Mouse (Mus musculus) neural tube, embryonic 12.5 days (tissue): ENCODE results near the gene Vmn1r137. TPM values are rescaled to one million over a fixed set of nuclear protein-coding genes. Genes with fewer than 3 reads are reported as not detected.
"Not testable (repeated sequence)": the region's sequence is repeated elsewhere in the genome, so short reads cannot be mapped to it uniquely, and the experiment has no call there.

Source experiments
- ATAC-seq: fragments of 200-750 bp; cut with Nextera tagmentation; 2 replicates; pipeline ENCODE4 v1.8.0; 2017; ENCODE audit warnings: low read depth, mild to moderate bottlenecking, moderate TSS enrichment, moderate library complexity; ENCODE audit not compliant: low FRiP score
- H3K27ac ChIP-seq: fragments of 300-500 bp; sonication (generic); 2 replicates; pipeline ENCODE4 v1.5.1; 2016
- H3K27me3 ChIP-seq: fragments of 300-500 bp; sonication (generic); replicated peaks from 2 replicates; pipeline ENCODE4 v1.6.1; 2016; ENCODE audit warnings: mild to moderate bottlenecking
- H3K36me3 ChIP-seq: fragments of 300-500 bp; sonication (generic); 2 replicates; pipeline ENCODE4 v1.6.1; 2016; ENCODE audit warnings: mild to moderate bottlenecking
- H3K4me1 ChIP-seq: fragments of 300-500 bp; sonication (generic); 2 replicates; pipeline ENCODE4 v1.6.1; 2016
- H3K4me2 ChIP-seq: fragments of 300-500 bp; sonication (generic); replicated peaks from 2 replicates; pipeline ENCODE4 v1.6.1; 2016; ENCODE audit warnings: mild to moderate bottlenecking
- H3K4me3 ChIP-seq: fragments of 300-500 bp; sonication (generic); 2 replicates; pipeline ENCODE4 v1.5.1; 2016
- H3K9ac ChIP-seq: fragments of 300-500 bp; sonication (generic); 2 replicates; pipeline ENCODE4 v1.6.1; 2016; ENCODE audit warnings: mild to moderate bottlenecking
- H3K9me3 ChIP-seq: fragments of 300-500 bp; sonication (generic); 2 replicates; pipeline ENCODE4 v1.6.1; 2016; ENCODE audit warnings: mild to moderate bottlenecking
- WGBS: fragments of 180-500 bp; shearing (Covaris S2); methylation state at CpG from one replicate; pipeline ENCODE4 v1.1.7; 2016; 5-methylcytosine and 5-hydroxymethylcytosine counted together
- polyA plus RNA-seq: library from polyadenylated mRNA; unstranded; fragments of >200 nt; fragmentation: Nextera tagmentation; extraction: Ambion mirVana; gene quantifications from 2 replicates; pipeline ENCODE4 v1.2.1, GENCODE M21; 2016

The Vmn1r137 gene
- not detected in 2 replicates for polyA plus RNA-seq

DNA sequence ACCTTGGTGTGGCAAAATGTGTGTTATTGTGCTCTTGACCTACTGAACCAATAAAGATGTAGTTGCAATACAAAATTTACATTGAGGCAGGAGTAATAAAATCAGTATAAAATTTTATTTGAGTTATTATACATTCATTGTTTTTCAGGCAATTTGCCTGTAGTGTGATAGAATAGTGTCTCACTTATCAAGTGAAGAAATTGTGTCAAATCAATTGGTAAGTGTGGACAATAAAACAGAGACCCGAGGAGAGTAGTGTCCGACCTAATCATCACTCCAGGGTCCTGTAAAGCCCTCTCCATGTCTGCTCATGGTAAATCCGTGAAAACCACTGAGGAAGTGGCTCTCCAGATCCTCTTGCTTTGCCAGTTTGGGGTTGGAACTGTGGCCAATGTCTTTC, at the start of gene Vmn1r137:
Vmn1r137 (plus strand) TSS at position 301 of the 400 bp plus-strand sequence.
- H3K27me3 ChIP-seq, H3K4me1 ChIP-seq, ATAC-seq, H3K9ac ChIP-seq, H3K36me3 ChIP-seq, H3K27ac ChIP-seq, H3K4me3 ChIP-seq, H3K9me3 ChIP-seq, H3K4me2 ChIP-seq: not testable (repeated sequence)
- WGBS: no CpG with 5 or more reads among the region's 3 CpGs

DNA sequence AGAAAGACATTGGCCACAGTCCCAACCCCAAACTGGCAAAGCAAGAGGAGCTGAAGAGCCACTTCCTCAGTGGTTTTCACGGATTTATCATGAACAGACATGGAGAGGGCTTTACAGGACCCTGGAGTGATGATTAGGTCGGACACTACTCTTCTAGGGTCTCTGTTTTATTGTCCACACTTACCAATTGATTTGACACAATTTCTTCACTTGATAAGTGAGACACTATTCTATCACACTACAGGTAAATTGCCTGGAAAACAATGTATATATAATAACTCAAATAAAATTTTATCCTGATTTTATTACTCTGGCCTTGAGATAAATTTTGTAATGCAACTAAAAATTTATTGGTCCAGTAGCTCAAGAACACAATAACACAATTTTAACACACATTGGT, 34.4 kb downstream of the Vmn1r137 start, which contains the start of gene Vmn1r138:
Vmn1r138 (minus strand) TSS at position 101 of the 400 bp plus-strand sequence.
- H3K36me3 ChIP-seq, H3K9ac ChIP-seq, H3K27ac ChIP-seq, H3K9me3 ChIP-seq, H3K4me1 ChIP-seq, H3K4me3 ChIP-seq, ATAC-seq, H3K4me2 ChIP-seq, H3K27me3 ChIP-seq: not testable (repeated sequence)
- WGBS: no CpG with 5 or more reads among the region's 2 CpGs

Other genes starting within 250 kb of the Vmn1r137 start
- gene Gm4175, start 233.1 kb upstream of the Vmn1r137 start, polyA plus RNA-seq: not detected in 2 replicates
- gene Gm4177, start 197.9 kb upstream of the Vmn1r137 start, polyA plus RNA-seq: not detected in 2 replicates
- gene Vmn1r135, start 162.2 kb upstream of the Vmn1r137 start, polyA plus RNA-seq: not detected in 2 replicates
- not detected in 2 replicates for gene Gm5725, start 150.3 kb upstream of the Vmn1r137 start, polyA plus RNA-seq
- not detected in 2 replicates for gene Gm5891, start 73.3 kb upstream of the Vmn1r137 start, polyA plus RNA-seq
- not detected in 2 replicates for gene Vmn1r138, start 34.3 kb downstream of the Vmn1r137 start, polyA plus RNA-seq
- not detected in 2 replicates for gene Gm6176, start 61.7 kb downstream of the Vmn1r137 start, polyA plus RNA-seq
- gene Vmn1r139, start 74.5 kb downstream of the Vmn1r137 start, polyA plus RNA-seq: not detected in 2 replicates
- gene Gm16451, start 123.7 kb downstream of the Vmn1r137 start, polyA plus RNA-seq: not detected in 2 replicates
- not detected in 2 replicates for gene Gm10666, start 140.2 kb downstream of the Vmn1r137 start, polyA plus RNA-seq
- gene Vmn1r142, start 169.4 kb downstream of the Vmn1r137 start, polyA plus RNA-seq: not detected in 2 replicates
- gene Vmn1r143, start 194.8 kb downstream of the Vmn1r137 start, polyA plus RNA-seq: not detected in 2 replicates
- gene Gm8653, start 206.7 kb downstream of the Vmn1r137 start, polyA plus RNA-seq: not detected in 2 replicates
- not detected in 2 replicates for gene Gm8453, start 234.9 kb downstream of the Vmn1r137 start, polyA plus RNA-seq